Mouse (Mus musculus): ENCODE results near the gene Spic. TPM values are rescaled to one million over a fixed set of nuclear protein-coding genes. Genes with fewer than 3 reads are reported as not detected.

The Spic gene
- not detected in 2 replicates for polyA plus RNA-seq (2014; fragmentation: Nextera tagmentation; extraction: Ambion mirVana)

GRCm38 (mm10) chr10:88684925-88685324 lies at the start of gene Spic:
Spic (minus strand) TSS chr10:88685015.
- H3K9me3 ChIP-seq (ENCODE audit: control insufficient read depth, low read length) = no peaks in the 10 kb centered on the region
- H3K9ac ChIP-seq (ENCODE audit: low read length) = no peak within 1 kb of the TSS
- WGBS = 75% methylated on average over 5 of the region's 5 CpGs
- no peak within 1 kb of the TSS for H3K4me3 ChIP-seq (ENCODE audit: low read depth, low read length)
- H3K27me3 ChIP-seq (ENCODE audit: control insufficient read depth, insufficient read depth, low read length) = no peaks in the 10 kb centered on the region
- ATAC-seq (replicated peaks; ENCODE audit: low FRiP score) (no peak), DNase-seq (ENCODE audit: low spot score) (no peak)
- no peak within 1 kb of the TSS for H3K27ac ChIP-seq (ENCODE audit: low read depth, low read length)
- no peak within 1 kb of the TSS for H3K4me2 ChIP-seq (ENCODE audit: low read depth, low read length, severe bottlenecking)
- no peaks in the 10 kb centered on the region for H3K36me3 ChIP-seq (ENCODE audit: control insufficient read depth, insufficient read depth, low read length)
- no peaks in the 10 kb centered on the region for H3K4me1 ChIP-seq (replicated peaks; ENCODE audit: control insufficient read depth, insufficient read depth, low read length)

GRCm38 (mm10) chr10:88732309-88732622 lies 47.5 kb upstream of the Spic start:
- DNase-seq (ENCODE audit: low spot score) (no peak), ATAC-seq (replicated peaks; ENCODE audit: low FRiP score) (no peak)
- H3K9ac ChIP-seq (ENCODE audit: low read length) = peak overlapping the region; percentile 95
- peaks cover 6% of the 10 kb centered on the region; the same call in 1 of the 2 replicates for H3K4me1 ChIP-seq (replicated peaks; ENCODE audit: control insufficient read depth, insufficient read depth, low read length)
- no peaks in the 10 kb centered on the region for H3K27me3 ChIP-seq (ENCODE audit: control insufficient read depth, insufficient read depth, low read length)
- no peaks in the 10 kb centered on the region; the same call in 1 of the 2 replicates for H3K36me3 ChIP-seq (ENCODE audit: control insufficient read depth, insufficient read depth, low read length)
- no peak overlapping the region for H3K27ac ChIP-seq (ENCODE audit: low read depth, low read length)
- H3K4me3 ChIP-seq (ENCODE audit: low read depth, low read length) = peak overlapping the region; percentile 91
- H3K9me3 ChIP-seq (ENCODE audit: control insufficient read depth, low read length) = no peaks in the 10 kb centered on the region
- H3K4me2 ChIP-seq (ENCODE audit: low read depth, low read length, severe bottlenecking) = peak overlapping the region; percentile 88
- WGBS = 16% methylated on average over 6 of the region's 6 CpGs

- DNase-seq (ENCODE audit: low spot score) (no peak), ATAC-seq (replicated peaks; ENCODE audit: low FRiP score) (peak; percentile 47)
- H3K4me2 ChIP-seq (ENCODE audit: low read depth, low read length, severe bottlenecking) = peak overlapping the region; percentile 88
- no peaks in the 10 kb centered on the region for H3K36me3 ChIP-seq (ENCODE audit: control insufficient read depth, insufficient read depth, low read length)
- 0 out of 2 replicates have a peak overlapping the region, but pooled peaks have one; percentile 34 for H3K27ac ChIP-seq (ENCODE audit: low read depth, low read length)
- 2% methylated on average over 61 of the region's 61 CpGs for WGBS
- peaks cover 6% of the 10 kb centered on the region; the same call in 1 of the 2 replicates for H3K4me1 ChIP-seq (replicated peaks; ENCODE audit: control insufficient read depth, insufficient read depth, low read length)
- peak overlapping the region; percentile 95 for H3K9ac ChIP-seq (ENCODE audit: low read length)
- H3K4me3 ChIP-seq (ENCODE audit: low read depth, low read length) = peak overlapping the region; percentile 91
- H3K9me3 ChIP-seq (ENCODE audit: control insufficient read depth, low read length) = no peaks in the 10 kb centered on the region
- H3K27me3 ChIP-seq (ENCODE audit: control insufficient read depth, insufficient read depth, low read length) = no peaks in the 10 kb centered on the region
Measured at GRCm38 (mm10) chr10:88731496-88732308, 46.9 kb upstream of the Spic start.

GRCm38 (mm10) chr10:88730571-88731495 lies 46.0 kb upstream of the Spic start, which contains the start of gene Arl1:
Arl1 (plus strand) TSS chr10:88730858.
- H3K27me3 ChIP-seq (ENCODE audit: control insufficient read depth, insufficient read depth, low read length) = no peaks in the 10 kb centered on the region
- H3K4me1 ChIP-seq (replicated peaks; ENCODE audit: control insufficient read depth, insufficient read depth, low read length) = peaks cover 6% of the 10 kb centered on the region; the same call in 1 of the 2 replicates
- DNase-seq (ENCODE audit: low spot score) (peak; percentile 94), ATAC-seq (replicated peaks; ENCODE audit: low FRiP score) (peak; percentile 94)
- WGBS = under 1% methylated on average over 65 of the region's 65 CpGs
- H3K4me2 ChIP-seq (ENCODE audit: low read depth, low read length, severe bottlenecking) = peak within 1 kb of the TSS; percentile 88
- peak within 1 kb of the TSS; percentile 34; the same call in 1 of the 2 replicates for H3K27ac ChIP-seq (ENCODE audit: low read depth, low read length)
- H3K9ac ChIP-seq (ENCODE audit: low read length) = peak within 1 kb of the TSS; percentile 95
- H3K4me3 ChIP-seq (ENCODE audit: low read depth, low read length) = peak within 1 kb of the TSS; percentile 91
- no peaks in the 10 kb centered on the region for H3K36me3 ChIP-seq (ENCODE audit: control insufficient read depth, insufficient read depth, low read length)
- no peaks in the 10 kb centered on the region for H3K9me3 ChIP-seq (ENCODE audit: control insufficient read depth, low read length)

- Histone ChIP-seq H3K4me3 (ENCODE audit: low read depth, low read length) (no peak overlapping the region), H3K27me3 (ENCODE audit: control insufficient read depth, insufficient read depth, low read length) (no peaks in the 10 kb centered on the region), H3K27ac (ENCODE audit: low read depth, low read length) (no peak overlapping the region), H3K4me2 (ENCODE audit: low read depth, low read length, severe bottlenecking) (no peak overlapping the region), H3K9me3 (ENCODE audit: control insufficient read depth, low read length) (no peaks in the 10 kb centered on the region), H3K36me3 (ENCODE audit: control insufficient read depth, insufficient read depth, low read length) (no peaks in the 10 kb centered on the region), H3K9ac (ENCODE audit: low read length) (no peak overlapping the region), H3K4me1 (replicated peaks; ENCODE audit: control insufficient read depth, insufficient read depth, low read length) (peaks cover 6% of the 10 kb centered on the region; the same call in 1 of the 2 replicates)
- 85% methylated on average over 8 of the region's 8 CpGs for WGBS
- DNase-seq (ENCODE audit: low spot score) (no peak), ATAC-seq (replicated peaks; ENCODE audit: low FRiP score) (no peak)
Measured at GRCm38 (mm10) chr10:88728166-88728565, 43.4 kb upstream of the Spic start.

GRCm38 (mm10) chr10:88727128-88727527 lies 42.3 kb upstream of the Spic start:
- ATAC-seq (replicated peaks; ENCODE audit: low FRiP score) (no peak), DNase-seq (ENCODE audit: low spot score) (no peak)
- 63% methylated on average over 1 of the region's 1 CpGs for WGBS
- Histone ChIP-seq H3K27ac (ENCODE audit: low read depth, low read length) (no peak overlapping the region), H3K9ac (ENCODE audit: low read length) (no peak overlapping the region), H3K4me2 (ENCODE audit: low read depth, low read length, severe bottlenecking) (no peak overlapping the region), H3K27me3 (ENCODE audit: control insufficient read depth, insufficient read depth, low read length) (no peaks in the 10 kb centered on the region), H3K9me3 (ENCODE audit: control insufficient read depth, low read length) (no peaks in the 10 kb centered on the region), H3K36me3 (ENCODE audit: control insufficient read depth, insufficient read depth, low read length) (no peaks in the 10 kb centered on the region), H3K4me3 (ENCODE audit: low read depth, low read length) (no peak overlapping the region), H3K4me1 (replicated peaks; ENCODE audit: control insufficient read depth, insufficient read depth, low read length) (peaks cover 3% of the 10 kb centered on the region; the same call in 1 of the 2 replicates)

GRCm38 (mm10) chr10:88725343-88725742 lies 40.5 kb upstream of the Spic start:
- H3K9me3 ChIP-seq (ENCODE audit: control insufficient read depth, low read length) = no peaks in the 10 kb centered on the region
- ATAC-seq (replicated peaks; ENCODE audit: low FRiP score) = no peak
- 0 out of 2 replicates have a peak, but pooled peaks cover 1% of the 10 kb centered on the region for H3K4me1 ChIP-seq (replicated peaks; ENCODE audit: control insufficient read depth, insufficient read depth, low read length)
- H3K36me3 ChIP-seq (ENCODE audit: control insufficient read depth, insufficient read depth, low read length) = no peaks in the 10 kb centered on the region
- H3K4me3 ChIP-seq (ENCODE audit: low read depth, low read length) = no peak overlapping the region
- no peak overlapping the region for H3K4me2 ChIP-seq (ENCODE audit: low read depth, low read length, severe bottlenecking)
- 68% methylated on average over 2 of the region's 2 CpGs for WGBS
- no peaks in the 10 kb centered on the region for H3K27me3 ChIP-seq (ENCODE audit: control insufficient read depth, insufficient read depth, low read length)
- H3K9ac ChIP-seq (ENCODE audit: low read length) = no peak overlapping the region
- no peak overlapping the region for H3K27ac ChIP-seq (ENCODE audit: low read depth, low read length)
- no peak for DNase-seq (ENCODE audit: low spot score)

GRCm38 (mm10) chr10:88719618-88720017 lies 34.8 kb upstream of the Spic start:
- H3K9ac ChIP-seq (ENCODE audit: low read length) = no peak overlapping the region
- H3K4me2 ChIP-seq (ENCODE audit: low read depth, low read length, severe bottlenecking) = no peak overlapping the region
- H3K9me3 ChIP-seq (ENCODE audit: control insufficient read depth, low read length) = no peaks in the 10 kb centered on the region
- no peak overlapping the region for H3K4me3 ChIP-seq (ENCODE audit: low read depth, low read length)
- WGBS = 85% methylated on average over 1 of the region's 1 CpGs
- H3K4me1 ChIP-seq (replicated peaks; ENCODE audit: control insufficient read depth, insufficient read depth, low read length) = no peaks in the 10 kb centered on the region
- H3K27me3 ChIP-seq (ENCODE audit: control insufficient read depth, insufficient read depth, low read length) = no peaks in the 10 kb centered on the region
- DNase-seq (ENCODE audit: low spot score) = no peak
- H3K36me3 ChIP-seq (ENCODE audit: control insufficient read depth, insufficient read depth, low read length) = no peaks in the 10 kb centered on the region
- H3K27ac ChIP-seq (ENCODE audit: low read depth, low read length) = no peak overlapping the region
- ATAC-seq (replicated peaks; ENCODE audit: low FRiP score) = no peak
